Mouse (Mus musculus): ENCODE measurements around the gene Asic2.

The Asic2 gene

DNA sequence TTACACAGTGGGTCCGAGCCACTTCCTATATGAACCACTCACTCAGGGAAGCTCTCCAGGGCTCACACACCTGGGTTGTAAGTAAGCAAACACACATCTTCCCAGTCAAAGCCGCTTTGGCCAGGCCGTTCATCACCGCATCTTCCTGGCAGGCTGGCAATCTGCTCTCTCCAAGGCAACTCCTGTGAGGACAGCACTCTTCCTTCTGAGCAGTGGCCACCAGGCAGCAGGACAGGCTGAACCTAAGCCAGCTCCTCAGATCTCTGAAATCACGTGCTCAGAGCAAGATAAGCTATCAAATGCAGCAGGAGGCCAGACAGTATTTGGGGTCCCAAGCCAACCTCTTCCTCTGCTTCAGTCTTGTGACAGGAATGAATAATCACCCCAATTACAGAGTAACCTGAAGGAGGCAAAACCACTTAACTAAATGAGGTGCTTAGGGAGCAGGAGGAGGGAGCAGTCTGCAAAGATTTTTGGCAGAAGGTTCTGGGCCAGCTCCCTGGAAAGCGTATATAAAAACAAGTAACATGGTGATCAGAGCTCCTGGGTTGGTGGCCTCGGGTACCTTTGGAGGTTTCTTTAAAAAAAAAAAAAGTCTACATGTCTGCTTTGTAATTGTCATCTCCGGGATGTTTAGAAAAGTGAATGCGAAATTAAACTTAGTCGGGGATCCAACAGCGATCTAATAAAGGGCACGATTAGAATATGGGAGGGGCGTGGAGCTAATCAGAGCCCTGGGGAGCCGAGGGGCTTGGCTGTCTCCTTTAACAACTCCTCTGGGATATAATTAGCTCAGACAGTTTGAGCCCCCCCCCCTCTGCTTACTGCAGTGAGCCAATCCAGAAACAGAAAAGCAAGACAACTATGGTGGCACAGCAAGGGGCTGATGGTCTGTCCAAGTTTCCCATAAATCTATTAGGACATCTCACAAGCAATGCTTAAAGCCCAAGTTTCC lies 450.0 kb downstream of the Asic2 start:
- no peak for DNase-seq (ENCODE audit: low read depth, low spot score)

GRCm38 (mm10) chr11:81515754-81516153 lies 452.5 kb downstream of the Asic2 start:
- DNase-seq (ENCODE audit: low read depth, low spot score), result no peak

GRCm38 (mm10) chr11:81512434-81512833 lies 455.8 kb downstream of the Asic2 start:
- DNase-seq (ENCODE audit: low read depth, low spot score), result peak; percentile 69

- DNase-seq (ENCODE audit: low read depth, low spot score), result peak; percentile 56
These were observed 456.9 kb downstream of the Asic2 start for GRCm38 (mm10) chr11:81511401-81511800.

GRCm38 (mm10) chr11:81508385-81509233 lies 459.6 kb downstream of the Asic2 start:
- DNase-seq (ENCODE audit: low read depth, low spot score), result no peak

DNA sequence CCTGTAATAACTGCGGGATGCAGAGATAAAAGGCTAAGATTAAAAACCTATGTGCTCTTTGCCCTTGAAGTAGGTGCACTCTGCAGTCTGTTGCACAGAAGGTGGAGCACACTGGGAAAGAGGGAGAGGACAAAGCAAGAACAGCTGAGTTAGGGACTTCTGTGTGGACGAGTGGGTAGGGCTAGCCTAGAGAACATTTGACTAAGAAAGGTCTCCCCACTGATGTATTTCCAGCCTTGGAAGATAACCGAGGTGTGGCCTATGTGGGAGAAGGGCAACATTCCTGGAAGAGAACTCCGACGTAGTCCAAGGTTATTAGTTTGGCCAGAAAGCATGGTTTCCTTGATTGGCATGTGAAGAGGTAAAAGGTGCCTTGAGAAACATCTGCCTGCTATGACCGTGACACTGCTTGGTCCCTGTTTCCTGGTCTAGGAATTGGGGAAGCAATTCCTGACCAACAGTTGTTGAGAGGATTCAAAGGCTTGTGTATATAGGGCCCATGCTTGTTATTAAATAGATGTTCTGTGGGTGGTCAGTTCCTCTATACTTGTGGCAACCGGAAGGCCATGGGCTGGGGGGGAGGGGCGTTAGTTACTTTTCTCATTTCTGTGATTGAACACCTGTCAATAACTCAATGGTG lies 463.3 kb downstream of the Asic2 start:
- DNase-seq (ENCODE audit: low read depth, low spot score), result no peak

DNA sequence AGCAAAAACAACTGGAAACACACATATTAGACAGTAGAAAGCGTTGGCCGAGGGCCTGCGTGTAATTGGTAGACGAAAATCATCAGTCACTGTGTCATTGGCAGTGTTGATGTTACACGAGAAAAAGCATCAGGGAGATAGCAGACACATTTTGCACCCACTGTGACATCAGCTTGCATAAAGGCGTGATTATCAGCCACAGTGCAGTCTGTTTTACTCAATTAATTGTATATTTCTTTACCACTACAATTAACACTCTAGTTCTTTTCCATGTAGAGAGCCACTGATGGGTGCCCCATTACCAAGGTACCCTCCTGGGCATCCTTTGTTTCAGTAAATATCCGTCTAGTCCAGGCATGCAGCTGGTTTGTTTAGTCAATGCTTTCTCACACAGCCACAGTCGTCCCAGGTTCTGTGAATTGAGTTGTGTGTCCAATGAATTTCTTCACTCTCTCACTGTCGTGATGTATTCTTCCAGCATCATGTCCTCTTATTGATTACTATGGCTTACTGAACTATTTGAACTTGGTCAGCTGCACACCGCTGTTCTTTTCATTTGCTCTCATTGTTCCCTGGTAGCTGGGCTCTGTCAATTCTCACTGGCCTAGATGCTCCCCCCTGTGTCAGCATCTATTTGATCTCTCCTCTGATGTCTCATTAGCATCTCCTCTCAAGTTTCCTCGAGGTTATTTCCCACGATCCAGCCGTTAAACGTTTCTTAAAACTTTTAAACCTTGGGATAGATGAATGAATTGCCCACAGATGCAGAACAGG lies 466.6 kb downstream of the Asic2 start:
- no peak for DNase-seq (ENCODE audit: low read depth, low spot score)

- no peak for DNase-seq (ENCODE audit: low read depth, low spot score)
These were observed 469.3 kb downstream of the Asic2 start for GRCm38 (mm10) chr11:81498990-81499389.

- no peak for DNase-seq (ENCODE audit: low read depth, low spot score)
These were observed 470.4 kb downstream of the Asic2 start for GRCm38 (mm10) chr11:81497652-81498391.

GRCm38 (mm10) chr11:81496446-81496845 lies 471.8 kb downstream of the Asic2 start:
- DNase-seq (ENCODE audit: low read depth, low spot score), result no peak

- DNase-seq (ENCODE audit: low read depth, low spot score), result peak; percentile 93
These were observed 475.9 kb downstream of the Asic2 start for GRCm38 (mm10) chr11:81492351-81492750.

DNA sequence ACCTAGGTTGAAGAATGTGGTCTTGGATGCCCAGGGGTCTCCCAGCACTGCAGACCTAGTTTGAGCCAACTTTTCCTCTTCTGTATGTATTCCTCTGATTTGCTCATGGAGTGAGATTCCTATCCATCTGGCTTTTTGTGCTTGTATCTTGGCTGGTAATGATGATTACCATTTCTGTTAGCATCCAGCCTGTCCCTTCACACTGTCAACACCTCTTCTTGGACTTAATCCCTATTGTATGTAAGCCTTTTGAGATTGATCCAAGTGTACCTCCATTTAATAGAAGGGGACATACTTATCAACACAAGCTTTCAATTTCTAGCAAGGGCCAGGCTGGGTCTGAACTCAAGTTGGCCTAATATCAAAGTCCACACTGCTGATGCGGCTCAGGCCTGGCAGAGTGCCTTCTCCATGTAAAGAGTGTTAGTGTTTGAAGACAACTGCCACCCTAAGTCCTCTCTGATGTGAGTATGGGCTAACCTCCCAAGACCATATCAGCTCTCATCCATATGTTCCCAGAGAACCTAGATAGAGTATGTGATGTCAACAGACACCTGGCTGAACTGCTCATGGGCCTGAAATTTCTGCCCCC lies 479.0 kb downstream of the Asic2 start:
- DNase-seq (ENCODE audit: low read depth, low spot score), result no peak

DNA sequence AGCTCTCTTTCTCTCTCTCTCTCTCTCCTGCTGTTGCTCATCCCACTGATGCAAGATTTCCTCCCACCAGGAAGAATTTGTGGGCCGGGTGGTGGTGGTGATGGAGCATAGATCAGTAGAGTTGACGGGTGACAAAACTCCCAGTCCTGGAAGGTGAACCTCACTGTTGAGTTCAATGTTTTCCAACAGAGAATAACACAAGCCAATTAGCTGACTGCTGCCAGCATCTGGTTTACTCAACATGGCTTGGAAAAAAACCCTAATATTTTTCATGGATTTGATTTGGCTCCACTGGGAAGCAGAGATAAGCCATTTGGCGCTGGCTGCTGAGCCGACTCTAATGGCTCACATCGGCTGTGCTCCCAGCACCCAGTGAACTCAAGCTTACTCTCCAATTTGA lies 479.6 kb downstream of the Asic2 start:
- DNase-seq (ENCODE audit: low read depth, low spot score), result no peak

DNA sequence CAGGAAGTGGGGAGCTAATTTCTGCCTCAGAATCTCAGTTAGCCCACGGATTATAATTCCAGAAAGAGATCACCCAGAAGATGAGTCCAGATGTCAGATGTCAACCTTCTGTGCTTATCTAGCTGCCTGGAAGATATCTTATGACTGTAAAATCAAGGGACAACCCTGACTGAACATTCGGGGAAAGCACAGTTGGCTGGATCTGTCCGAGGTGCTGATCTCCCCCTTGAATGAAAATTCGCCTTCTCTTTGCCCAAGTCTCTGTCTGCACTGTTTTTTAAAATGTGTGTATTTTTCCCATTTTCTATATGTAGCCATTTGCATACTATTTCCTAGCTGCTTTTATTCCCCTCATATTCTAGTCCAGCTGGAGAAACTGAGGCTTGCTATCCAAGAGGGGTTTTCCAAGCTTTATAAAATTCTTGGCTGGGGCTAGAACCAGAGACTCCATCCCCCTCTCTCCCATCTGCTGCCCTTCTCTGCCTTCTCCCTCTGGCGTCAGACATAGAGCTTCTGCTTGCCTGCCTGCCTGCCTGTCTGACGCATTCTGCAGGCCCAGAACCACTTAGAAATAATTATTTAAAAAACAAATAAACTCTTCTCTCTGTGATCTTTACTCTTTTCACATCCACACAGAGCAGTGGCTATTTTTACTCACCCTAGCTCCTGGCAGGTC lies 481.9 kb downstream of the Asic2 start:
- no peak for DNase-seq (ENCODE audit: low read depth, low spot score)

DNA sequence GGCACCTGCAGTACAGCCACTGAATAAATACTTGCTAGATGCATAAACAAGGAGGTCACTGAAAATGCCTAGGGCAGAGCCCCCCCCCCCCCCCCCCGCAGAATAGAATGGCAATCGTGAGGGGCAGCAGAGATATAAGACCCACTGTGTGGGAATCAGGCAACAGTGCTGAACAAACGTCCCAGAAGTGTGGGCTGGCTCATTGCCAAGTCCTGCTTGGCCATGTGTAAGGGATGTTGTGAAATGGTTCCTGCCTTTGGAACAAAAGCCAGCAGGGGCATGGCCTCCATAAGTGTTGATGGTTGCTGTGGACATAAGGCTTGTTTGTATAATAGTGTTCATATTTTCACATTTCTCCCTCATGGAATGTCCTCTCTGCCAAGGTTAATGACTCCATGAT lies 487.1 kb downstream of the Asic2 start:
- no peak for DNase-seq (ENCODE audit: low read depth, low spot score)

- DNase-seq (ENCODE audit: low read depth, low spot score), result no peak
These were observed 492.0 kb downstream of the Asic2 start for GRCm38 (mm10) chr11:81476231-81476630.

DNA sequence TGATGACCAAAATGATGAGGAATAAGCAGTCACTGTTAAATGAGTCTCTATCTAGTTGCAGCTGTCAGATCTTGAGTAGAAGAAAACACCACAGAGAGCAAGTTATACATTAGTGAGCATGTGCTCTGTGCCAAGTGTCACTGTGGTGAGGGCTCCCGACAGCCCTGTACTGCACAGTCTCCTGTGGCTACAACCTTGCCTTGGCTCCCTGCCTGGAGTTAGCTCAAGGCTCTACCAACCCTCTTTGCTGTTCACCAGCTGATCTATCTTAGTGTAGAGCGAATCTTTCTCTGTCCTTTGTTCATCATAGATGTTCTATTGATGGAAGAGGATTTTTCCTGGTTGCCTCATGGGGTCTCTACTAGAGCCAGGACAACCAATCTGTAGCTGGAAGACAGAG lies 494.1 kb downstream of the Asic2 start:
- no peak for DNase-seq (ENCODE audit: low read depth, low spot score)

- DNase-seq (ENCODE audit: low read depth, low spot score), result peak; percentile 24
These were observed 506.1 kb downstream of the Asic2 start for GRCm38 (mm10) chr11:81462199-81462598.

- no peak for DNase-seq (ENCODE audit: low read depth, low spot score)
These were observed 506.5 kb downstream of the Asic2 start for GRCm38 (mm10) chr11:81461748-81462147.

- DNase-seq (ENCODE audit: low read depth, low spot score), result no peak
These were observed 513.3 kb downstream of the Asic2 start for GRCm38 (mm10) chr11:81454921-81455320.
